Mouse (Mus musculus) kidney, adult 2 months (tissue): Measurements from ENCODE around the gene Gpc6.

ENCODE experiments used
- CTCF ChIP-seq: fragments of 200-500 bp; conservative IDR thresholded peaks from 2 replicates; pipeline ENCODE4 v1.5.1; 2011; ENCODE audit warnings: low read depth, mild to moderate bottlenecking, control low read depth, low read length, moderate library complexity, mixed read lengths; ENCODE audit not compliant: insufficient read depth, insufficient read length
- POLR2A ChIP-seq: fragments of 200-500 bp; IDR thresholded peaks from one replicate; pipeline ENCODE4 v1.6.1; 2011; ENCODE audit warnings: low read depth, low read length, control low read depth

DNA sequence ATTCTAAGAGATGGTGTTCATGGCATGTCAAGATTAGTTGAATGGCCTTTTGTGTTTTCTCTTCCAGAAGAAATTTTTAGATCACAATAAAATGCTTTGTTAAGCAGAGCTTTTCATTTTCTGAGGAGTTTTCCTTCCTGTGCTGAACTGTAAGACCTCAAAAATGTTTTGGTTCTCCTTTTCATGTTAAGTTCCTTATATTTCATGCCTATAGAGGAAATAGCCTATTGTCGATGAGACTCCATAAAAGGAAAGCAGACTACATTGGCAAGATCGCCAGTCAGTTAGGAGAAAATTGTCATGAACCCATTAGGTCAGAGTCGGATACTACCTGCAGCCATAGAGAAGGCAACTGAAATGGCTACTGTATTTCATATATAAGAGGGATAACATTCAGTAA is 278.8 kb downstream of the Gpc6 start:
- TF ChIP-seq CTCF (no peak), POLR2A (no peak)
